Mouse (Mus musculus) limb, embryonic 10.5 days (tissue): ENCODE data around the gene Asb14. TPM values are rescaled to one million over a fixed set of nuclear protein-coding genes. Genes with fewer than 3 reads are reported as not detected.

ENCODE experiments used
- polyA plus RNA-seq: library from polyadenylated mRNA; unstranded; fragments of >200 nt; fragmentation: Nextera tagmentation; extraction: Ambion mirVana; gene quantifications from 2 replicates; pipeline ENCODE4 v1.2.1, GENCODE M21; 2016

The Asb14 gene
- polyA plus RNA-seq, 1 experiment from 2014 or later = 0.10 TPM

Other genes starting within 250 kb of the Asb14 start
- gene Pde12, start 224.7 kb upstream of the Asb14 start, polyA plus RNA-seq = 12.6 and 12.9 TPM in 2 replicates
- not detected in 2 replicates for gene Dnah12, start 201.3 kb upstream of the Asb14 start, polyA plus RNA-seq
- 27.0 and 33.1 TPM in 2 replicates for gene Appl1, start 76.7 kb downstream of the Asb14 start, polyA plus RNA-seq
- 0.50 and 0.59 TPM in 2 replicates for gene Hesx1, start 99.9 kb downstream of the Asb14 start, polyA plus RNA-seq
- 17.4 and 18.2 TPM in 2 replicates for gene Il17rd, start 144.4 kb downstream of the Asb14 start, polyA plus RNA-seq
- 4.4 and 8.4 TPM in 2 replicates for gene Arhgef3, start 220.3 kb downstream of the Asb14 start, polyA plus RNA-seq